Mouse (Mus musculus) 3T3-L1 (cell line): ENCODE measurements around the gene Cbr1.

ENCODE experiments used
- DNase-seq: peaks from one replicate; pipeline ENCODE4 v3.0.0-alpha.2; 2015; ENCODE audit warnings: low read depth, low spot score

Cbr1 gene

GRCm38 (mm10) chr16:93605553-93605952 lies at the start of gene Cbr1:
Gene Cbr1 (plus strand): TSS chr16:93605853.
- DNase-seq, result no peak

GRCm38 (mm10) chr16:93557646-93558045 lies 48.0 kb upstream of the Cbr1 start:
- DNase-seq, result no peak

- DNase-seq, result no peak
Measured at GRCm38 (mm10) chr16:93558499-93558898, 47.2 kb upstream of the Cbr1 start.

- peak; percentile 40 for DNase-seq
Measured at GRCm38 (mm10) chr16:93572383-93572782, 33.3 kb upstream of the Cbr1 start.

- DNase-seq, result no peak
Measured at GRCm38 (mm10) chr16:93573434-93573833, 32.2 kb upstream of the Cbr1 start.

GRCm38 (mm10) chr16:93574521-93575191 lies 31.0 kb upstream of the Cbr1 start:
- no peak for DNase-seq

GRCm38 (mm10) chr16:93575574-93575973 lies 30.1 kb upstream of the Cbr1 start:
- DNase-seq, result no peak

- DNase-seq, result peak; percentile 87
Measured at GRCm38 (mm10) chr16:93576412-93577082, 29.1 kb upstream of the Cbr1 start.

- DNase-seq, result peak; percentile 47
Measured at GRCm38 (mm10) chr16:93578346-93579005, 27.2 kb upstream of the Cbr1 start.

GRCm38 (mm10) chr16:93581125-93581524 lies 24.5 kb upstream of the Cbr1 start:
- DNase-seq, result no peak

GRCm38 (mm10) chr16:93584976-93585702 lies 20.5 kb upstream of the Cbr1 start:
- no peak for DNase-seq

GRCm38 (mm10) chr16:93585703-93586205 lies 19.9 kb upstream of the Cbr1 start:
- DNase-seq, result no peak

- no peak for DNase-seq
Measured at GRCm38 (mm10) chr16:93586382-93586781, 19.3 kb upstream of the Cbr1 start.

GRCm38 (mm10) chr16:93588281-93588680 lies 17.4 kb upstream of the Cbr1 start:
- DNase-seq, result no peak

GRCm38 (mm10) chr16:93590915-93591314 lies 14.7 kb upstream of the Cbr1 start:
- no peak for DNase-seq

- DNase-seq, result peak; percentile 37
Measured at GRCm38 (mm10) chr16:93591450-93592430, 13.9 kb upstream of the Cbr1 start.

GRCm38 (mm10) chr16:93592711-93593110 lies 12.9 kb upstream of the Cbr1 start:
- DNase-seq, result no peak

- DNase-seq, result no peak
Measured at GRCm38 (mm10) chr16:93593406-93593805, 12.2 kb upstream of the Cbr1 start.

- no peak for DNase-seq
Measured at GRCm38 (mm10) chr16:93594448-93594847, 11.2 kb upstream of the Cbr1 start.

GRCm38 (mm10) chr16:93595766-93596165 lies 9.9 kb upstream of the Cbr1 start:
- DNase-seq, result no peak

- no peak for DNase-seq
Measured at GRCm38 (mm10) chr16:93596807-93597206, 8.8 kb upstream of the Cbr1 start.
